Mouse (Mus musculus) lung, postnatal 0 days (tissue): ENCODE results near the gene Olfr1505. TPM values are rescaled to one million over a fixed set of nuclear protein-coding genes. Genes with fewer than 3 reads are reported as not detected.

Source experiments
- ATAC-seq: fragments of 200-750 bp; cut with Nextera tagmentation; 2 replicates; pipeline ENCODE4 v1.8.0; 2017; ENCODE audit warnings: moderate library complexity
- DNase-seq: peaks from one replicate; pipeline ENCODE4 v3.0.0-alpha.2; 2016; ENCODE audit warnings: low spot score
- H3K27ac ChIP-seq: fragments of 300-500 bp; sonication (generic); 2 replicates; pipeline ENCODE4 v1.5.1; 2014; ENCODE audit warnings: antibody characterized with exemption, mild to moderate bottlenecking, low read length, mixed read lengths
- H3K27me3 ChIP-seq: fragments of 300-500 bp; sonication (generic); replicated peaks from 2 replicates; pipeline ENCODE4 v1.6.1; 2014; ENCODE audit warnings: low read length, mixed read lengths; ENCODE audit not compliant: insufficient read depth
- H3K36me3 ChIP-seq: fragments of 300-500 bp; sonication (generic); 2 replicates; pipeline ENCODE4 v1.6.1; 2014; ENCODE audit warnings: low read length, mixed read lengths; ENCODE audit not compliant: insufficient read depth
- H3K4me1 ChIP-seq: fragments of 300-500 bp; sonication (generic); 2 replicates; pipeline ENCODE4 v1.6.1; 2014; ENCODE audit warnings: antibody characterized with exemption, low read depth, low read length, mixed read lengths; ENCODE audit not compliant: insufficient read depth
- H3K4me2 ChIP-seq: fragments of 300-500 bp; sonication (generic); replicated peaks from 2 replicates; pipeline ENCODE4 v1.6.1; 2014; ENCODE audit warnings: low read depth, mild to moderate bottlenecking, low read length, moderate library complexity, mixed read lengths
- H3K4me3 ChIP-seq: fragments of 300-500 bp; sonication (generic); 2 replicates; pipeline ENCODE4 v1.5.1; 2014; ENCODE audit warnings: low read depth, low read length
- H3K9ac ChIP-seq: fragments of 300-500 bp; sonication (generic); replicated peaks from 2 replicates; pipeline ENCODE4 v1.6.1; 2014; ENCODE audit warnings: low read depth, mild to moderate bottlenecking
- H3K9me3 ChIP-seq: fragments of 300-500 bp; sonication (generic); 2 replicates; pipeline ENCODE4 v1.6.1; 2016; ENCODE audit warnings: low read length, mixed read lengths
- CTCF ChIP-seq: IDR thresholded peaks from 2 replicates; pipeline ENCODE4 v1.5.1; 2016; ENCODE audit warnings: antibody characterized with exemption, mild to moderate bottlenecking
- EP300 ChIP-seq: IDR thresholded peaks from 2 replicates; pipeline ENCODE4 v1.6.1; 2016; ENCODE audit warnings: antibody characterized with exemption, mild to moderate bottlenecking, control low read depth
- WGBS: fragments of 180-500 bp; shearing (Covaris S2); extraction: QIAGEN DNeasy Blood & Tissue Kit; methylation state at CpG from one replicate; pipeline ENCODE4 v1.1.7; 2014; 5-methylcytosine and 5-hydroxymethylcytosine counted together
- polyA plus RNA-seq: library from polyadenylated mRNA; unstranded; fragments of >200 nt; fragmentation: Nextera tagmentation; extraction: Ambion mirVana; gene quantifications from 2 replicates; pipeline ENCODE4 v1.2.1, GENCODE M21; 2015

Olfr1505 gene
- polyA plus RNA-seq: not detected in 2 replicates

DNA sequence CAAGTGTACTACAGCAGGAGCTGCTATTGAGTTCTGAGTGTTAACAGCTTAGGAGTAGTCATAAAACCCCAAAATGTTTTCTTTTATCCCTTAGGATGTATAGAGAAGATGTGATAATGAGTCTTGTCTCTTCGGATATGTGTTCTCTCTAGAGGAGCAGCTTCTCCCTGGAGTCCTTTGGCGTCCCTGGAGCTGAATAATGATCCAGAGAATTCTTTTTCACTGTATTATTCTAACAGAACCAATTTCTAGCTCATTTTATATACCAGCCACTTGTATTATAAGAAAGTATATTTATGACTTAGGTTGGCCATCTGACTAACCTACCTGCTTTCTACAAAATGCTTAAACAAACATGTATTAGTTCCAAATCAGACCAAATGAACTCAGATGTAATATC lies at the start of gene Olfr1505:
Olfr1505 (plus strand) TSS at position 301 of the 400 bp plus-strand sequence.
- 70% methylated on average over 2 of the region's 2 CpGs for WGBS
- no peak for TF ChIP-seq EP300
- TF ChIP-seq CTCF: no peak
- no peak for ATAC-seq
- H3K36me3 ChIP-seq: no peaks in the 10 kb centered on the region
- no peak within 1 kb of the TSS for H3K4me2 ChIP-seq
- no peak within 1 kb of the TSS for H3K9ac ChIP-seq
- no peaks in the 10 kb centered on the region for H3K4me1 ChIP-seq
- no peaks in the 10 kb centered on the region for H3K27me3 ChIP-seq
- DNase-seq: no peak
- no peak within 1 kb of the TSS for H3K27ac ChIP-seq
- no peak within 1 kb of the TSS for H3K4me3 ChIP-seq
- H3K9me3 ChIP-seq: no peaks in the 10 kb centered on the region

DNA sequence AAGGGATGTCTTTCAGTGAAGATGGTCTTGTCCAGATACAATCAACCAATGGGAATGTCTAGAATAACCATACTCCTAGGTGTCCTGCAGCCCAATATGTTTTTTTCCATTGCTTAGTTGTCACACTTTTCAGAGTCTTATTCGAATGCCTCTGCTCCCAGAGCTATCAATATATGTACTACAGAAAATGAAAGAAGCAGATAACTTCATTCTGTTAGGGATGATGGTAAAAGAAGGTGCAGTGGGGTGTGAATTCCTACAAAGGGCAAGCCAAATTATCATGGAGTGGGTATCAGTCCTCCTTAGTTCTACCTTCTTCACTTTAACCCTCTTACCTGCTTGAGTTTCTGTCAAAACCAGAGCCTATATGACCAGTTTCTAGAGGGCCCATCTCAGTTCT lies 15.5 kb upstream of the Olfr1505 start, which contains the start of gene Olfr1504:
Olfr1504 (minus strand) TSS at position 101 of the 400 bp plus-strand sequence.
- ATAC-seq (no peak), DNase-seq (no peak)
- Histone ChIP-seq H3K9ac (no peak within 1 kb of the TSS), H3K9me3 (no peaks in the 10 kb centered on the region), H3K4me3 (no peak within 1 kb of the TSS), H3K27ac (no peak within 1 kb of the TSS), H3K27me3 (no peaks in the 10 kb centered on the region), H3K4me1 (no peaks in the 10 kb centered on the region), H3K36me3 (no peaks in the 10 kb centered on the region), H3K4me2 (no peak within 1 kb of the TSS)
- 36% methylated on average over 1 of the region's 1 CpGs for WGBS
- TF ChIP-seq CTCF (no peak), EP300 (no peak)

Other genes starting within 250 kb of the Olfr1505 start
- gene Olfr1491, start 216.3 kb upstream of the Olfr1505 start, polyA plus RNA-seq: not detected in 2 replicates
- not detected in 2 replicates for gene Olfr1493-ps1, start 190.3 kb upstream of the Olfr1505 start, polyA plus RNA-seq
- not detected in 2 replicates for gene Olfr1494, start 173.8 kb upstream of the Olfr1505 start, polyA plus RNA-seq
- gene Olfr1495, start 148.9 kb upstream of the Olfr1505 start, polyA plus RNA-seq: not detected in 2 replicates
- gene Olfr1496, start 135.7 kb upstream of the Olfr1505 start, polyA plus RNA-seq: not detected in 2 replicates
- not detected in 2 replicates for gene Olfr1497, start 115.3 kb upstream of the Olfr1505 start, polyA plus RNA-seq
- not detected in 2 replicates for gene Olfr1499, start 94.1 kb upstream of the Olfr1505 start, polyA plus RNA-seq
- gene Olfr1500, start 83.0 kb upstream of the Olfr1505 start, polyA plus RNA-seq: not detected in 2 replicates
- not detected in 2 replicates for gene Olfr1501, start 62.8 kb upstream of the Olfr1505 start, polyA plus RNA-seq
- not detected in 2 replicates for gene Olfr1502, start 51.7 kb upstream of the Olfr1505 start, polyA plus RNA-seq
- not detected in 2 replicates for gene Olfr1504, start 15.6 kb upstream of the Olfr1505 start, polyA plus RNA-seq